Mouse (Mus musculus) neural tube, embryonic 11.5 days (tissue): ENCODE measurements at regions not wholly inside any gene's neighbourhood (a gene's known extent, or its start where the extent isn't known, plus 50 kb on each side); places are given as distances from the start of the nearest gene placed in this dataset.

Source experiments
- ATAC-seq: fragments of 200-750 bp; cut with Nextera tagmentation; 2 replicates; pipeline ENCODE4 v1.8.0; 2017; ENCODE audit warnings: moderate number of reproducible peaks, mild to moderate bottlenecking, moderate TSS enrichment, moderate library complexity; ENCODE audit not compliant: insufficient read depth, low FRiP score, low TSS enrichment
- DNase-seq: peaks from one replicate; pipeline ENCODE4 v3.0.0-alpha.2; 2015; ENCODE audit warnings: low spot score
- H3K27ac ChIP-seq: fragments of 300-500 bp; sonication (generic); 2 replicates; pipeline ENCODE4 v1.5.1; 2014; ENCODE audit warnings: low read depth, mild to moderate bottlenecking, low read length
- H3K27me3 ChIP-seq: fragments of 300-500 bp; sonication (generic); 2 replicates; pipeline ENCODE4 v1.6.1; 2014; ENCODE audit warnings: mild to moderate bottlenecking, low read length, mixed read lengths; ENCODE audit not compliant: control insufficient read depth, insufficient read depth
- H3K36me3 ChIP-seq: fragments of 300-500 bp; sonication (generic); 2 replicates; pipeline ENCODE4 v1.6.1; 2014; ENCODE audit warnings: mild to moderate bottlenecking, low read length, moderate library complexity, mixed read lengths; ENCODE audit not compliant: control insufficient read depth, insufficient read depth
- H3K4me1 ChIP-seq: fragments of 300-500 bp; sonication (generic); 2 replicates; pipeline ENCODE4 v1.6.1; 2014; ENCODE audit warnings: low read length, mixed read lengths; ENCODE audit not compliant: control insufficient read depth, insufficient read depth
- H3K4me2 ChIP-seq: fragments of 300-500 bp; sonication (generic); 2 replicates; pipeline ENCODE4 v1.6.1; 2014; ENCODE audit warnings: low read depth, mild to moderate bottlenecking, moderate library complexity
- H3K4me3 ChIP-seq: fragments of 300-500 bp; sonication (generic); 2 replicates; pipeline ENCODE4 v1.5.1; 2014; ENCODE audit warnings: low read depth, low read length
- H3K9ac ChIP-seq: fragments of 300-500 bp; sonication (generic); 2 replicates; pipeline ENCODE4 v1.6.1; 2014; ENCODE audit warnings: mild to moderate bottlenecking, low read length
- H3K9me3 ChIP-seq: fragments of 300-500 bp; sonication (generic); 2 replicates; pipeline ENCODE4 v1.6.1; 2016; ENCODE audit warnings: low read length; ENCODE audit not compliant: control insufficient read depth
- WGBS: fragments of 180-500 bp; shearing (Covaris S2); extraction: QIAGEN DNeasy Blood & Tissue Kit; methylation state at CpG from one replicate; pipeline ENCODE4 v1.1.7; 2014; 5-methylcytosine and 5-hydroxymethylcytosine counted together

DNA sequence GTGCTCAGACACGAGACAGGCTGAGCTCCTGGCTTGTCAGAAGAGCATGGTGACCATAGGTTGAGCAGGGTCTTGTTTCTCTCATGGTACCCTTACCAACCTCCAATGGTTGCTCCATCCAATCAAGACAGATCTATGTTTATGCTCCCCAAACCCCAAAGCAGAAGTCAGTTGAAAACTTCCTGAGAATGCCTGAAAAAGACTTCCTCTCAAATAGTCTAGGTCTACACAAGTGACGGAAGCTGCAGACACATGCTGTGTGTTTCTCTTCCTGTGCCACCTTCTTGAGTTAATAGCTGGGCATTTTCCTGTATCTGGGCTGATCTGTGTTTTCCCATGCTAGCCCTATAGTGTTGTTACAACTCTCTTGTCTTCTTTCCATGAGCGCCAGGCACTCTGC lies 274.2 kb downstream of the Cdh26 start:
- Histone ChIP-seq H3K36me3 (no peaks in the 10 kb centered on the region), H3K9ac (no peak overlapping the region), H3K27me3 (no peaks in the 10 kb centered on the region), H3K4me2 (no peak overlapping the region), H3K4me1 (no peaks in the 10 kb centered on the region), H3K27ac (no peak overlapping the region), H3K4me3 (no peak overlapping the region), H3K9me3 (no peaks in the 10 kb centered on the region)
- 82% methylated on average over 3 of the region's 3 CpGs for WGBS
- ATAC-seq (no peak), DNase-seq (no peak)

DNA sequence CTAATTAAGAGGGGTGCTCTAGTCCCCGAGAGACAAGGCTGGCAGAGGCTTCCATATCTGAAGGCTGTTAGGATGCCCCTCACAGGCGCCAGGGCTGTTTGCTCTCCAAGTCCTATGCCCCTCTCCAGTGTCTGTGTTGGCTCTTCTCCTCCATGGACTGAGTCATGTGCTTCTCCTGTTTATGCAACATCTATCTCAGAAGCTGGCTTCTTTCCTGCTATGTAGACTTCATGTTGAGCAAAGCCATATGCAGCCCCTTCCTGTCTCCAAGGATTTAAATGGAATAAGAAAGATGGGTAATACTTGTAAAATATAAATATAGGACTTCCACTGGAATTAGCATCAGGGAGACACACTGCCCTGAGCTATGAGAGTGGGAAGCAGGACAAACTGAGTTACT lies 278.3 kb downstream of the Cdh26 start:
- ATAC-seq: no peak
- Histone ChIP-seq H3K27ac (no peak overlapping the region), H3K9ac (no peak overlapping the region)

DNA sequence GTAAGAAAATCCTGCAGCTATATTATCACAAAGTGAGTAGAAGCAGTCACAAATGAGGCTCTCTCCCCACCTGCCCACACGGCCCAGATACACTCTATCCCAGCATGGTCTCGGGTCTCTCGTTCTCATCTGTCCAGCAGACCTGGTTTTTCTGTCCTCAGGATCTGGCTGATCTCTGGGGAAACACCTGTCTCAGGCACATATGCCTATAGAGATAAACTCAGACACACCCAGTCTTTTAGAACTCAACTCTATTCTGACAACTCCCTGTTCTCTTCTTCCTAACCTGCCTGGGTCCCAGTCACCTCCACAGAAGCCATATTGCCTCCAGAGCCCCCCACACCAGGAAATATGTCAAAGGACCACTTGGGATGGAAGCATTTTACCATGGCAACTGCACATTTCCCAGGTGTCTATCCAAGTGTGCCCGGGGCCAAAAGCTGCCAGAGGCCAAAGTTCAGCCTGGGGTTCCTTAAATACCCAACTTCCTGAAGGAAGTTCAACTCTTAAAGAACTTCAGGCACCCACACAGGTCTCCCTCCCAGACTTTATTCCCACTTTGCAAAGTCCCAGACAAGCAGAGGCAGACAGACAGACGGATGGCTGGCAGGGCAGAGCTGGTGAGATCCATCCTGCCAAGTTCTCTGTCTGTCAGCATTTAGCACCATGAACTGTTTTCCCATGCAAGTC lies 279.0 kb downstream of the Cdh26 start:
- no peaks in the 10 kb centered on the region for H3K4me1 ChIP-seq
- no peak overlapping the region for H3K4me2 ChIP-seq
- H3K4me3 ChIP-seq: no peak overlapping the region
- H3K9me3 ChIP-seq: no peaks in the 10 kb centered on the region
- DNase-seq: no peak
- 77% methylated on average over 5 of the region's 5 CpGs for WGBS
- ATAC-seq: no peak
- H3K27ac ChIP-seq: no peak overlapping the region
- H3K27me3 ChIP-seq: no peaks in the 10 kb centered on the region
- H3K36me3 ChIP-seq: no peaks in the 10 kb centered on the region
- no peak overlapping the region for H3K9ac ChIP-seq

More for the DNA sequence above, 278.3 kb downstream of the Cdh26 start:
- no peak overlapping the region for H3K4me3 ChIP-seq
- no peak overlapping the region for H3K4me2 ChIP-seq
- 89% methylated on average over 2 of the region's 2 CpGs for WGBS
- H3K27me3 ChIP-seq: no peaks in the 10 kb centered on the region
- no peak for DNase-seq
- no peaks in the 10 kb centered on the region for H3K36me3 ChIP-seq
- H3K9me3 ChIP-seq: no peaks in the 10 kb centered on the region
- no peaks in the 10 kb centered on the region for H3K4me1 ChIP-seq

DNA sequence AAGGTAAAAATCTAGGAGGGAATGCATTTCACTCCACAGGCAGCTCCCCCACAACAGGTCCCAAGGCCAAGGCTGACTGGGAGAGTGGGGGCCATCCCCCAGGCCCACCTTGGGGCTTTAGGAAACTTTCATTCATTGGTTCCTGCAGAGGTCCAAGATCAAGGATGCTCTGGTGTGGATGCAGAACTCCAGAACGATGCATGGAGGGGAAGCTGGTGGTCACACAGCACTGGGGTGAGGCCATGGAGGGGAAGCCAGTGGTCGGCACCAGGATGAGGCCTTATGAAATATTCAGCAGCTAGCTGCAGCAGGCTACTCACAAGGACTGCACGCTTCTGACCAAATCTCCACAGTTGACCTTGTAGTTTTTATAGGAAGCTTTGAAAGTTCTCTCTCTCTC lies 279.7 kb downstream of the Cdh26 start:
- no peak for DNase-seq
- WGBS: 90% methylated on average over 3 of the region's 3 CpGs
- no peak overlapping the region for H3K4me2 ChIP-seq
- H3K27me3 ChIP-seq: no peaks in the 10 kb centered on the region
- no peaks in the 10 kb centered on the region for H3K9me3 ChIP-seq
- H3K27ac ChIP-seq: no peak overlapping the region
- ATAC-seq: no peak
- no peak overlapping the region for H3K9ac ChIP-seq
- no peaks in the 10 kb centered on the region for H3K4me1 ChIP-seq
- H3K36me3 ChIP-seq: no peaks in the 10 kb centered on the region
- H3K4me3 ChIP-seq: no peak overlapping the region

DNA sequence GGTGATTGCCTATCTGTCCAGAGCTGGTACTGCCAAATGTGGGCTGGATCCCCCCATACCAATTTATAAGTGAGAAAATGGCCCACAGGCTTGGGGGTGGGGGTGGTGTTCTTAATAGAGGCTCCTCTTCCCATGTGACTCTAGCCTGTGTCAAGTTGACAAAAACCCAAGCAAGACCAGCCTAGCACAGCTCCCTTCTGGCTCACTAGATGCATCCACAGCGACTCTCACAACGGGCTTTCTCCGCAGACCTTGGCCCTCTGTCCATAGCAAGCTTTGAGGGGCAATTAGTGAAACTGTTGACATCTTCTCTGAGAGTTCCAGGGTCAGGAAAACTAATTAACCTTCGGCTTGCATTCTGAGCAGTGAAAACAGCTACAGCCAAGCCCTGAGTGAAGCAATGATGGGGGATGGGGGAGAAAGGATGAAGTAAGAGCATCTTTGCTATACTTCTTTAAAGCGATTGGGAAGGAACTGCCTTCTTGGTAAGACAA lies 281.3 kb downstream of the Cdh26 start:
- no peak for DNase-seq
- H3K36me3 ChIP-seq: no peaks in the 10 kb centered on the region
- H3K9me3 ChIP-seq: no peaks in the 10 kb centered on the region
- WGBS: 60% methylated on average over 5 of the region's 5 CpGs
- no peaks in the 10 kb centered on the region for H3K4me1 ChIP-seq
- no peak overlapping the region for H3K4me3 ChIP-seq
- H3K4me2 ChIP-seq: no peak overlapping the region
- no peak overlapping the region for H3K9ac ChIP-seq
- no peak overlapping the region for H3K27ac ChIP-seq
- ATAC-seq: no peak
- no peaks in the 10 kb centered on the region for H3K27me3 ChIP-seq

DNA sequence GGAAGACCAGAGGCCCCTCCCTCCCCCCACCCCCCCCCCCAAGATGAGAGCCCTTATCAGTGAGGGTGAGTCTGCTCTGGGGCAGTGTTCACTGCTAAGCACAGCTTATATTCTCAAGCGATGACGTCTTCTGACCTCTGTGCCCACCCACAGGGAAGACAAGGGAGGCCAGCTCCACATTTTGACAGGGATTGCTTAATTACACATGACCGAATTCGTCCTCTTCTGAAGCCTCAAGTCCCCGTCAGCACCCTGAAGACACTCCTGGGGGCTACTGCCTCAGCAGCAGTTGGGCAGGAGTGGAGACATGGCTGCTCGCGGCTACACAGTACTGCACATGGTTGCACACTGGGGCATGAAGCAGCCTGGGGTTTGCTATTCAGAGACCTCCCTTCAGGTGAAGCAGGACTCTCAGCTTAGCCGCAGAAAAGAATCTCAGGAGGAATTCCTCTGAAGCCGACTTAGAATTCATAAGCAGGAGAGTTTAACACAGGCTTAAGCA lies 282.1 kb downstream of the Cdh26 start:
- Histone ChIP-seq H3K27ac (no peak overlapping the region), H3K9me3 (no peaks in the 10 kb centered on the region), H3K4me1 (no peaks in the 10 kb centered on the region), H3K9ac (no peak overlapping the region), H3K36me3 (no peaks in the 10 kb centered on the region), H3K4me3 (no peak overlapping the region), H3K27me3 (no peaks in the 10 kb centered on the region), H3K4me2 (no peak overlapping the region)
- DNase-seq (no peak), ATAC-seq (no peak)
- WGBS: 70% methylated on average over 9 of the region's 9 CpGs

DNA sequence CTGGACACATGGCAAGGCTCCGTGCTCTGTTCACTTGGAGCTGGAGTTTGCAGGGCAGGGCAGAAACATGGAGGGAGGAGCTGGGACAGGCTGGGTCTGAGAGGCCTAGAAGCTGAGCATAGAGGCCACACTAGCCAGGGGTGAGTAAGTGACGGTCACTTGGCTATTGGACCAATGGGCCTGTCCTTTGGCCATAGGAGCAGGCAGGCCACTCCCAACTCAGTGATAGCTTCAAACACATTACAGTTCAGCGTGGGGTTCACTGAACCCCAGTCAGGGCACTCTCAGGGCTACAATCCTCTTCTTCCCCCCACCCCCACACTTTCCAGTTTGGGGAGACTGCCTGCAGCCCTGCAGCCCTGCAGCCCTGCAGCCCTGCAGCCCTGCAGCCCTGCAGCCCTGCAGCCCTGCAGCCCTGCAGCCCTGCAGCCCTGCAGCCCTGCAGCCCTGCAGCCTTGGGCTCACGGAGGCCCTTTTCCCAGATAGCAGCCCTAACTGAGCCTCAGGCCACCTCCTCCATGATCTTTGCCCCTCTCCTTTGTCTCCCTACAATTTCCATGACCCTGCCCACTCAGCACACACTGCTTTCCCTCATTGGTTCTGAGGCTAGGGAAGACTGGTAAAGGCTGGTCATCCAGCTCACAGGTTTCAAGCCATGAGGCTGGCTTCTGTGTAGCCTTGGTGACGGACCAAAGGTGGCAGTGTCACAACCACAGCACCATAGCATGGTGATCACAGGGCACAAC lies 285.3 kb downstream of the Cdh26 start:
- Histone ChIP-seq H3K36me3 (no peaks in the 10 kb centered on the region), H3K4me2 (no peak overlapping the region), H3K4me1 (no peaks in the 10 kb centered on the region), H3K9ac (no peak overlapping the region), H3K4me3 (no peak overlapping the region), H3K27ac (no peak overlapping the region), H3K9me3 (no peaks in the 10 kb centered on the region), H3K27me3 (no peaks in the 10 kb centered on the region)
- 67% methylated on average over 5 of the region's 5 CpGs for WGBS
- ATAC-seq (no peak), DNase-seq (no peak)

DNA sequence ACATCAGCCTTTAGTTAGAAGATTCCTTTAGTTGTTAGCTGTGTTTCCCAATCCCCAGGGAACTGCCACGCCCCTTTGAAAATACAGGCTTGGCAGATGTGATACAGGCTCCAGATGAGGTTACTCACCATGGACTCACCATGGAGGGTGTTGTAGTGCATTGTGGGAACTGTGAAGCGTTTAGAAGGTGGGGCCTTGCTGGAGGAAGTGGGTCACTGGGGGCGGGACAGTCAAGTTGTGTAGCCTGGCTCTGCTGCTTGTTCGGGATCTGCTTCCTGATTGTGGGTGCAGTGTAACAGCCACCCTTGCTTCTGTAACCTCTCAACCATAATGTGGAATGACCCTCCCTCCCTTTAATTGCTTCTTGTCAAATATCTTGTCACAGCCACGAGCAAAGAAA lies 287.7 kb downstream of the Cdh26 start:
- Histone ChIP-seq H3K9ac (no peak overlapping the region), H3K4me1 (no peaks in the 10 kb centered on the region), H3K27ac (no peak overlapping the region), H3K36me3 (no peaks in the 10 kb centered on the region), H3K9me3 (no peaks in the 10 kb centered on the region), H3K27me3 (no peaks in the 10 kb centered on the region), H3K4me2 (no peak overlapping the region), H3K4me3 (no peak overlapping the region)
- ATAC-seq (no peak), DNase-seq (no peak)
- 78% methylated on average over 5 of the region's 5 CpGs for WGBS

DNA sequence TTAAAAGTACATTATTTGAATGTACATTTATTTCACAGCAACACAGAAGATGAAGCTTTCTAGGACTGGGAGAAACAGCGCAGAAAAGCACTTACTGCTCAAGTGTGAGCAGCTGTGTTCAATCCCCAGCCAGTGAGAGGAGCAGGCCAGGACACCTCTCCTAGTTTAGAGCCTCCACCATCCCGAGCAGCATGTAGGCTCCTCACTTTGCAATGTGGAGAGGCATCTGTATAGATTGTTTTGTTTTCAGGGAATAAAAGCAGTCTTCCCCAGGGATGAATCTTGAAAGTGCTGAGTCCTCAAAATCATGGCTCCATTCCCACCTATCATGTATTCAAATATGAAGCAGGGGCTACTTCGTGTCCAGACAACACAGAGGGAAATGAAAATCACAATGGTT lies 293.1 kb downstream of the Cdh26 start:
- DNase-seq: no peak
- no peak overlapping the region for H3K9ac ChIP-seq
- no peak overlapping the region for H3K27ac ChIP-seq
- no peak overlapping the region for H3K4me3 ChIP-seq
- no peak for ATAC-seq
- no peak overlapping the region for H3K4me2 ChIP-seq
- WGBS: 60% methylated on average over 3 of the region's 3 CpGs
- peaks cover 7% of the 10 kb centered on the region; the same call in 1 of the 2 replicates for H3K4me1 ChIP-seq
- H3K36me3 ChIP-seq: no peaks in the 10 kb centered on the region
- H3K9me3 ChIP-seq: no peaks in the 10 kb centered on the region
- no peaks in the 10 kb centered on the region for H3K27me3 ChIP-seq
